Mouse (Mus musculus): ENCODE measurements around the gene Sox5.

GRCm38 (mm10) chr6:144444367-144444766 lies 337.4 kb downstream of the Sox5 start:
- no peak for TF ChIP-seq CTCF (IDR thresholded peaks at IDR 0.05; ENCODE audit: low read depth)
- TF ChIP-seq EP300 (IDR thresholded peaks at IDR 0.05; ENCODE audit: low read depth) = no peak

All from liver, embryonic 14.5 days (tissue).